Mouse (Mus musculus) small intestine, adult 2 months (tissue): ENCODE results near the gene Serpina1b.
"Not testable (repeated sequence)": the region's sequence is repeated elsewhere in the genome, so short reads cannot be mapped to it uniquely, and the experiment has no call there.

Experiments
- CTCF ChIP-seq: fragments of 200-500 bp; IDR thresholded peaks from 2 replicates; pipeline ENCODE4 v1.5.1; 2012; ENCODE audit warnings: low read depth, mild to moderate bottlenecking, control low read depth, inconsistent platforms, low read length, moderate library complexity, mixed read lengths; ENCODE audit not compliant: insufficient replicate concordance, insufficient read length; ENCODE audit errors: extremely low read depth
- POLR2A ChIP-seq: fragments of 200-500 bp; IDR thresholded peaks from 2 replicates; pipeline ENCODE4 v1.6.1; 2012; ENCODE audit warnings: low read depth, mild to moderate bottlenecking, control low read depth, inconsistent platforms, low read length, moderate library complexity

GRCm38 (mm10) chr12:103760316-103760715 lies 69.9 kb downstream of the Serpina1b start:
- TF ChIP-seq CTCF, POLR2A: not testable (repeated sequence)
